Mouse (Mus musculus) heart, embryonic 16.5 days (tissue): ENCODE results near the gene Trim7. TPM values are rescaled to one million over a fixed set of nuclear protein-coding genes. Genes with fewer than 3 reads are reported as not detected.

Source experiments
- ATAC-seq: fragments of 200-750 bp; cut with Nextera tagmentation; replicated peaks from 2 replicates; pipeline ENCODE4 v1.8.0; 2017; ENCODE audit warnings: moderate number of reproducible peaks; ENCODE audit not compliant: insufficient read depth, low FRiP score; ENCODE audit errors: extremely low read depth
- H3K27ac ChIP-seq: fragments of 300-500 bp; sonication (generic); 2 replicates; pipeline ENCODE4 v1.5.1; 2014; ENCODE audit warnings: mild to moderate bottlenecking, low read length, control low read depth, moderate library complexity
- H3K27me3 ChIP-seq: fragments of 300-500 bp; sonication (generic); 2 replicates; pipeline ENCODE4 v1.6.1; 2014; ENCODE audit warnings: low read length, mixed read lengths; ENCODE audit not compliant: control insufficient read depth, insufficient read depth
- H3K36me3 ChIP-seq: fragments of 300-500 bp; sonication (generic); 2 replicates; pipeline ENCODE4 v1.6.1; 2014; ENCODE audit not compliant: control insufficient read depth, insufficient read depth
- H3K4me1 ChIP-seq: fragments of 300-500 bp; sonication (generic); 2 replicates; pipeline ENCODE4 v1.6.1; 2014; ENCODE audit warnings: low read length, mixed read lengths; ENCODE audit not compliant: control insufficient read depth, insufficient read depth
- H3K4me2 ChIP-seq: fragments of 300-500 bp; sonication (generic); 2 replicates; pipeline ENCODE4 v1.6.1; 2014; ENCODE audit warnings: low read depth, mild to moderate bottlenecking, control low read depth, low read length
- H3K4me3 ChIP-seq: fragments of 300-500 bp; sonication (generic); 2 replicates; pipeline ENCODE4 v1.5.1; 2014; ENCODE audit warnings: mild to moderate bottlenecking, control low read depth, low read length
- H3K9ac ChIP-seq: fragments of 300-500 bp; sonication (generic); 2 replicates; pipeline ENCODE4 v1.6.1; 2014; ENCODE audit warnings: low read length, control low read depth
- H3K9me3 ChIP-seq: fragments of 300-500 bp; sonication (generic); replicated peaks from 2 replicates; pipeline ENCODE4 v1.6.1; 2016; ENCODE audit warnings: low read length; ENCODE audit not compliant: control insufficient read depth
- WGBS: fragments of 180-500 bp; shearing (Covaris S2); extraction: QIAGEN DNeasy Blood & Tissue Kit; methylation state at CpG from one replicate; pipeline ENCODE4 v1.1.7; 2014; 5-methylcytosine and 5-hydroxymethylcytosine counted together
- polyA plus RNA-seq: library from polyadenylated mRNA; unstranded; fragments of >200 nt; fragmentation: Nextera tagmentation; extraction: Ambion mirVana; gene quantifications from 2 replicates; pipeline ENCODE4 v1.2.1, GENCODE M21; 2015

Trim7 gene
- polyA plus RNA-seq, 1 experiment from 2014 or later, result 0.98 TPM

GRCm38 (mm10) chr11:48798984-48799920 lies 26.7 kb upstream of the Trim7 start:
- peak overlapping the region; percentile 90 for H3K9ac ChIP-seq
- ATAC-seq, result no peak
- peak overlapping the region; percentile 84 for H3K4me3 ChIP-seq
- peaks cover 17% of the 10 kb centered on the region for H3K4me1 ChIP-seq
- H3K4me2 ChIP-seq, result peak overlapping the region; percentile 69
- no peaks in the 10 kb centered on the region for H3K27me3 ChIP-seq
- peak overlapping the region; percentile 99 for H3K27ac ChIP-seq
- H3K36me3 ChIP-seq, result peaks cover 24% of the 10 kb centered on the region
- no peaks in the 10 kb centered on the region for H3K9me3 ChIP-seq
- WGBS, result 9% methylated on average over 18 of the region's 18 CpGs

GRCm38 (mm10) chr11:48799921-48800701 lies 25.8 kb upstream of the Trim7 start, which contains the start of gene Rack1:
Gene Rack1 (plus strand): TSS chr11:48800332.
- H3K27me3 ChIP-seq, result no peaks in the 10 kb centered on the region
- ATAC-seq, result peak; percentile 89
- WGBS, result under 1% methylated on average over 47 of the region's 47 CpGs
- peak within 1 kb of the TSS; percentile 99 for H3K27ac ChIP-seq
- peaks cover 32% of the 10 kb centered on the region for H3K36me3 ChIP-seq
- peak within 1 kb of the TSS; percentile 84 for H3K4me3 ChIP-seq
- peaks cover 17% of the 10 kb centered on the region for H3K4me1 ChIP-seq
- peak within 1 kb of the TSS; percentile 90 for H3K9ac ChIP-seq
- no peaks in the 10 kb centered on the region for H3K9me3 ChIP-seq
- H3K4me2 ChIP-seq, result peak within 1 kb of the TSS; percentile 69

- 60% methylated on average over 17 of the region's 17 CpGs for WGBS
- no peak overlapping the region for H3K27ac ChIP-seq
- H3K9ac ChIP-seq, result peak overlapping the region; percentile 90
Observed at GRCm38 (mm10) chr11:48801831-48802772, 23.8 kb upstream of the Trim7 start.

GRCm38 (mm10) chr11:48803988-48804387 lies 22.0 kb upstream of the Trim7 start:
- H3K36me3 ChIP-seq, result peaks cover 65% of the 10 kb centered on the region
- H3K27ac ChIP-seq, result no peak overlapping the region
- ATAC-seq, result no peak
- no peaks in the 10 kb centered on the region for H3K9me3 ChIP-seq
- no peak overlapping the region for H3K9ac ChIP-seq
- no peak overlapping the region for H3K4me2 ChIP-seq
- H3K4me1 ChIP-seq, result peaks cover 13% of the 10 kb centered on the region
- 86% methylated on average over 2 of the region's 2 CpGs for WGBS
- H3K27me3 ChIP-seq, result no peaks in the 10 kb centered on the region
- no peak overlapping the region for H3K4me3 ChIP-seq

More at GRCm38 (mm10) chr11:48801831-48802772, 23.8 kb upstream of the Trim7 start:
- H3K4me2 ChIP-seq, result peak overlapping the region; percentile 69
- peak overlapping the region; percentile 84 for H3K4me3 ChIP-seq
- peaks cover 51% of the 10 kb centered on the region for H3K36me3 ChIP-seq
- no peak for ATAC-seq
- H3K4me1 ChIP-seq, result peaks cover 17% of the 10 kb centered on the region
- H3K27me3 ChIP-seq, result no peaks in the 10 kb centered on the region
- H3K9me3 ChIP-seq, result no peaks in the 10 kb centered on the region

- Histone ChIP-seq H3K4me3 (no peak overlapping the region), H3K4me1 (peaks cover 12% of the 10 kb centered on the region), H3K4me2 (no peak overlapping the region), H3K9ac (no peak overlapping the region), H3K27ac (no peak overlapping the region), H3K27me3 (no peaks in the 10 kb centered on the region), H3K36me3 (peaks cover 73% of the 10 kb centered on the region), H3K9me3 (no peaks in the 10 kb centered on the region)
- 86% methylated on average over 2 of the region's 2 CpGs for WGBS
- ATAC-seq, result no peak
Observed at GRCm38 (mm10) chr11:48804922-48805321, 21.0 kb upstream of the Trim7 start.

GRCm38 (mm10) chr11:48806856-48807562 lies 18.9 kb upstream of the Trim7 start:
- peaks cover 5% of the 10 kb centered on the region for H3K4me1 ChIP-seq
- ATAC-seq, result no peak
- H3K4me2 ChIP-seq, result no peak overlapping the region
- H3K27me3 ChIP-seq, result no peaks in the 10 kb centered on the region
- no peak overlapping the region for H3K27ac ChIP-seq
- 58% methylated on average over 21 of the region's 21 CpGs for WGBS
- H3K9ac ChIP-seq, result no peak overlapping the region
- H3K9me3 ChIP-seq, result no peaks in the 10 kb centered on the region
- no peak overlapping the region for H3K4me3 ChIP-seq
- peaks cover 85% of the 10 kb centered on the region for H3K36me3 ChIP-seq

- Histone ChIP-seq H3K27me3 (no peaks in the 10 kb centered on the region), H3K4me3 (no peak overlapping the region), H3K4me1 (no peaks in the 10 kb centered on the region), H3K9ac (no peak overlapping the region), H3K4me2 (no peak overlapping the region), H3K9me3 (no peaks in the 10 kb centered on the region), H3K27ac (peak overlapping the region; percentile 12; the same call in 1 of the 2 replicates), H3K36me3 (peaks cover 88% of the 10 kb centered on the region)
- 56% methylated on average over 14 of the region's 14 CpGs for WGBS
- ATAC-seq, result no peak
Observed at GRCm38 (mm10) chr11:48807563-48808303, 18.2 kb upstream of the Trim7 start.
